Mouse (Mus musculus): Measurements from ENCODE around the gene Arhgap23. TPM values are rescaled to one million over a fixed set of nuclear protein-coding genes. Genes with fewer than 3 reads are reported as not detected.

Arhgap23 gene
- polyA plus RNA-seq, 1 experiment from 2014 or later: 3.1 TPM

- Histone ChIP-seq H3K9ac (replicated peaks; ENCODE audit: low read length) (no peak overlapping the region), H3K9me3 (replicated peaks; ENCODE audit: control insufficient read depth, low read length) (no peaks in the 10 kb centered on the region), H3K27ac (replicated peaks; ENCODE audit: low read depth, low read length) (no peak overlapping the region), H3K4me2 (ENCODE audit: low read depth, low read length) (no peak overlapping the region), H3K4me1 (ENCODE audit: control insufficient read depth, insufficient read depth, low read length) (no peaks in the 10 kb centered on the region), H3K4me3 (ENCODE audit: low read depth, low read length) (no peak overlapping the region), H3K36me3 (replicated peaks; ENCODE audit: control insufficient read depth, insufficient read depth, low read depth, low read length) (peaks cover 3% of the 10 kb centered on the region; the same call in 1 of the 2 replicates), H3K27me3 (ENCODE audit: control insufficient read depth, insufficient read depth, low read length) (no peaks in the 10 kb centered on the region)
- 72% methylated on average over 2 of the region's 2 CpGs for WGBS
- no peak for DNase-seq (ENCODE audit: low spot score)
- ATAC-seq (replicated peaks; ENCODE audit: insufficient number of reproducible peaks, low FRiP score, low TSS enrichment, low read depth): no peak
Observed at GRCm38 (mm10) chr11:97383764-97384163, 31.6 kb upstream of the Arhgap23 start.

GRCm38 (mm10) chr11:97387811-97388210 lies 27.5 kb upstream of the Arhgap23 start:
- DNase-seq (ENCODE audit: low spot score): no peak
- H3K4me3 ChIP-seq (ENCODE audit: low read depth, low read length): no peak overlapping the region
- H3K4me2 ChIP-seq (ENCODE audit: low read depth, low read length): no peak overlapping the region
- H3K27ac ChIP-seq (replicated peaks; ENCODE audit: low read depth, low read length): no peak overlapping the region
- WGBS: 94% methylated on average over 2 of the region's 2 CpGs
- no peaks in the 10 kb centered on the region for H3K9me3 ChIP-seq (replicated peaks; ENCODE audit: control insufficient read depth, low read length)
- no peak for ATAC-seq (replicated peaks; ENCODE audit: insufficient number of reproducible peaks, low FRiP score, low TSS enrichment, low read depth)
- peaks cover 9% of the 10 kb centered on the region for H3K36me3 ChIP-seq (replicated peaks; ENCODE audit: control insufficient read depth, insufficient read depth, low read depth, low read length)
- H3K27me3 ChIP-seq (ENCODE audit: control insufficient read depth, insufficient read depth, low read length): no peaks in the 10 kb centered on the region
- no peaks in the 10 kb centered on the region for H3K4me1 ChIP-seq (ENCODE audit: control insufficient read depth, insufficient read depth, low read length)
- H3K9ac ChIP-seq (replicated peaks; ENCODE audit: low read length): no peak overlapping the region

DNA sequence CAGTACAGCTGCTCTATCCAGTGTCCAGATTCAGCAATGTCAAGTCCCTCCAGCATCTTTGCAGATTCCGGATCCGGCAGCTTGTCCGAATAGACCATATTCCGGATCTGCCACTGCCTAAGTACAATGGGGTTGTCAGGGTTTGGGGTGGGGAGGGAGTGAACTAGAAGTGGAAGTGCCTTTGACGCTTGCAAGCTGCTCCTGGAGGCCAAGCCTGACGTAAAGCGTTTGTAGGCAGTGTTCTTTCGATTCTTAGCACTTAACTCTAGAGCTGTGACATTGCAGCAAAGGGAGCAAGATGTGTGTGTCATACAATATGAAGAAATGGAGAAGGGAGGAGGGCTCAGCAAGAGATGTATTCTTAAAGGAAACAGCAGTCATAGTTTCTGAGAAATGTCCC lies 26.2 kb upstream of the Arhgap23 start:
- H3K4me3 ChIP-seq (ENCODE audit: low read depth, low read length): no peak overlapping the region
- H3K4me2 ChIP-seq (ENCODE audit: low read depth, low read length): no peak overlapping the region
- H3K9me3 ChIP-seq (replicated peaks; ENCODE audit: control insufficient read depth, low read length): no peaks in the 10 kb centered on the region
- H3K36me3 ChIP-seq (replicated peaks; ENCODE audit: control insufficient read depth, insufficient read depth, low read depth, low read length): peaks cover 7% of the 10 kb centered on the region
- no peak for ATAC-seq (replicated peaks; ENCODE audit: insufficient number of reproducible peaks, low FRiP score, low TSS enrichment, low read depth)
- no peak overlapping the region for H3K9ac ChIP-seq (replicated peaks; ENCODE audit: low read length)
- 90% methylated on average over 8 of the region's 8 CpGs for WGBS
- H3K4me1 ChIP-seq (ENCODE audit: control insufficient read depth, insufficient read depth, low read length): no peaks in the 10 kb centered on the region
- no peaks in the 10 kb centered on the region for H3K27me3 ChIP-seq (ENCODE audit: control insufficient read depth, insufficient read depth, low read length)
- DNase-seq (ENCODE audit: low spot score): no peak
- no peak overlapping the region for H3K27ac ChIP-seq (replicated peaks; ENCODE audit: low read depth, low read length)

GRCm38 (mm10) chr11:97393658-97394057 lies 21.7 kb upstream of the Arhgap23 start:
- Histone ChIP-seq H3K9ac (replicated peaks; ENCODE audit: low read length) (no peak overlapping the region), H3K4me2 (ENCODE audit: low read depth, low read length) (no peak overlapping the region), H3K4me3 (ENCODE audit: low read depth, low read length) (no peak overlapping the region), H3K27me3 (ENCODE audit: control insufficient read depth, insufficient read depth, low read length) (no peaks in the 10 kb centered on the region), H3K4me1 (ENCODE audit: control insufficient read depth, insufficient read depth, low read length) (no peaks in the 10 kb centered on the region), H3K36me3 (replicated peaks; ENCODE audit: control insufficient read depth, insufficient read depth, low read depth, low read length) (peaks cover 11% of the 10 kb centered on the region), H3K27ac (replicated peaks; ENCODE audit: low read depth, low read length) (no peak overlapping the region), H3K9me3 (replicated peaks; ENCODE audit: control insufficient read depth, low read length) (no peaks in the 10 kb centered on the region)
- no peak for ATAC-seq (replicated peaks; ENCODE audit: insufficient number of reproducible peaks, low FRiP score, low TSS enrichment, low read depth)
- 72% methylated on average over 11 of the region's 11 CpGs for WGBS
- no peak for DNase-seq (ENCODE audit: low spot score)

DNA sequence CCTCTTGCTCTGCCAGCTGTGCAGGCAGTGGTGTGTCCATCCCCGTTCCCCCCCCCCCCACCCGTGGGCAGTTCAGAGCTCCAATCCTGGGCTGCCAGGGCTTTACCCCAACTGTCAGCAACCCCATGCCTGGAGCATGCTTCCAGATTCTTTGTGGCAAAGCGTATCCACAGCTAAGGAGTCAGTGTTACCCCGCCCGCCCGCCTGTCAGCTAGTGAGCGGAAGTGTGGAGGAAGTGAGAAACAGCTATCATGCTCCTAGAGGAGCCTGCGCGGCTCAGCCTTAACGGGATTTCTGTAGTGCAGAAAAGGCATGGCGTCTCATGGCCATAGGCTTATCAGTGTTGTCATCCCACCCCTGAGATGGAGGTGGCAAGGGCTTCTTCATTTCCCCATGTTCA lies 21.2 kb upstream of the Arhgap23 start:
- H3K36me3 ChIP-seq (replicated peaks; ENCODE audit: control insufficient read depth, insufficient read depth, low read depth, low read length): peaks cover 11% of the 10 kb centered on the region
- ATAC-seq (replicated peaks; ENCODE audit: insufficient number of reproducible peaks, low FRiP score, low TSS enrichment, low read depth) (no peak), DNase-seq (ENCODE audit: low spot score) (no peak)
- no peaks in the 10 kb centered on the region for H3K27me3 ChIP-seq (ENCODE audit: control insufficient read depth, insufficient read depth, low read length)
- no peaks in the 10 kb centered on the region for H3K9me3 ChIP-seq (replicated peaks; ENCODE audit: control insufficient read depth, low read length)
- no peak overlapping the region for H3K4me3 ChIP-seq (ENCODE audit: low read depth, low read length)
- no peaks in the 10 kb centered on the region for H3K4me1 ChIP-seq (ENCODE audit: control insufficient read depth, insufficient read depth, low read length)
- H3K27ac ChIP-seq (replicated peaks; ENCODE audit: low read depth, low read length): no peak overlapping the region
- H3K4me2 ChIP-seq (ENCODE audit: low read depth, low read length): no peak overlapping the region
- WGBS: 74% methylated on average over 11 of the region's 11 CpGs
- no peak overlapping the region for H3K9ac ChIP-seq (replicated peaks; ENCODE audit: low read length)

GRCm38 (mm10) chr11:97398506-97398905 lies 16.8 kb upstream of the Arhgap23 start:
- H3K9ac ChIP-seq (replicated peaks; ENCODE audit: low read length): no peak overlapping the region
- peaks cover 4% of the 10 kb centered on the region; the same call in 1 of the 2 replicates for H3K4me1 ChIP-seq (ENCODE audit: control insufficient read depth, insufficient read depth, low read length)
- DNase-seq (ENCODE audit: low spot score): no peak
- no peaks in the 10 kb centered on the region for H3K27me3 ChIP-seq (ENCODE audit: control insufficient read depth, insufficient read depth, low read length)
- H3K27ac ChIP-seq (replicated peaks; ENCODE audit: low read depth, low read length): no peak overlapping the region
- ATAC-seq (replicated peaks; ENCODE audit: insufficient number of reproducible peaks, low FRiP score, low TSS enrichment, low read depth): no peak
- H3K9me3 ChIP-seq (replicated peaks; ENCODE audit: control insufficient read depth, low read length): no peaks in the 10 kb centered on the region
- WGBS: 73% methylated on average over 2 of the region's 2 CpGs
- peaks cover 4% of the 10 kb centered on the region for H3K36me3 ChIP-seq (replicated peaks; ENCODE audit: control insufficient read depth, insufficient read depth, low read depth, low read length)
- no peak overlapping the region for H3K4me2 ChIP-seq (ENCODE audit: low read depth, low read length)
- no peak overlapping the region for H3K4me3 ChIP-seq (ENCODE audit: low read depth, low read length)

GRCm38 (mm10) chr11:97399958-97400710 lies 15.2 kb upstream of the Arhgap23 start:
- Histone ChIP-seq H3K36me3 (replicated peaks; ENCODE audit: control insufficient read depth, insufficient read depth, low read depth, low read length) (peaks cover 4% of the 10 kb centered on the region), H3K4me2 (ENCODE audit: low read depth, low read length) (peak overlapping the region; percentile 68), H3K4me3 (ENCODE audit: low read depth, low read length) (peak overlapping the region; percentile 26), H3K9ac (replicated peaks; ENCODE audit: low read length) (no peak overlapping the region), H3K4me1 (ENCODE audit: control insufficient read depth, insufficient read depth, low read length) (peaks cover 7% of the 10 kb centered on the region), H3K9me3 (replicated peaks; ENCODE audit: control insufficient read depth, low read length) (no peaks in the 10 kb centered on the region), H3K27me3 (ENCODE audit: control insufficient read depth, insufficient read depth, low read length) (no peaks in the 10 kb centered on the region), H3K27ac (replicated peaks; ENCODE audit: low read depth, low read length) (no peak overlapping the region)
- DNase-seq (ENCODE audit: low spot score) (peak; percentile 91), ATAC-seq (replicated peaks; ENCODE audit: insufficient number of reproducible peaks, low FRiP score, low TSS enrichment, low read depth) (peak; percentile 40)
- 5% methylated on average over 23 of the region's 23 CpGs for WGBS

GRCm38 (mm10) chr11:97401082-97401481 lies 14.3 kb upstream of the Arhgap23 start:
- Histone ChIP-seq H3K9ac (replicated peaks; ENCODE audit: low read length) (no peak overlapping the region), H3K4me3 (ENCODE audit: low read depth, low read length) (no peak overlapping the region), H3K4me2 (ENCODE audit: low read depth, low read length) (no peak overlapping the region), H3K27ac (replicated peaks; ENCODE audit: low read depth, low read length) (no peak overlapping the region), H3K27me3 (ENCODE audit: control insufficient read depth, insufficient read depth, low read length) (peaks cover 1% of the 10 kb centered on the region; the same call in 1 of the 2 replicates), H3K9me3 (replicated peaks; ENCODE audit: control insufficient read depth, low read length) (no peaks in the 10 kb centered on the region), H3K36me3 (replicated peaks; ENCODE audit: control insufficient read depth, insufficient read depth, low read depth, low read length) (peaks cover 3% of the 10 kb centered on the region), H3K4me1 (ENCODE audit: control insufficient read depth, insufficient read depth, low read length) (peaks cover 12% of the 10 kb centered on the region)
- no peak for ATAC-seq (replicated peaks; ENCODE audit: insufficient number of reproducible peaks, low FRiP score, low TSS enrichment, low read depth)
- 20% methylated on average over 6 of the region's 6 CpGs for WGBS
- no peak for DNase-seq (ENCODE audit: low spot score)

Data from embryonic facial prominence, embryonic 11.5 days (tissue).